Mouse (Mus musculus): ENCODE data around the gene Fntb. TPM values are rescaled to one million over a fixed set of nuclear protein-coding genes. Genes with fewer than 3 reads are reported as not detected.
"Not testable (repeated sequence)": the region's sequence is repeated elsewhere in the genome, so short reads cannot be mapped to it uniquely, and the experiment has no call there.

Fntb gene
- polyA plus RNA-seq, 1 experiment from 2014 or later: 39.9 TPM

GRCm38 (mm10) chr12:76858788-76859187 lies 93.4 kb downstream of the Fntb start:
- WGBS: 91% methylated on average over 6 of the region's 6 CpGs
- H3K36me3 ChIP-seq (ENCODE audit: control insufficient read depth, insufficient read depth, low read length); ATAC-seq (ENCODE audit: low FRiP score, low TSS enrichment); H3K9ac ChIP-seq (replicated peaks; ENCODE audit: low read length); H3K9me3 ChIP-seq (ENCODE audit: control insufficient read depth, low read length); H3K27ac ChIP-seq (replicated peaks; ENCODE audit: low read depth, low read length); H3K4me2 ChIP-seq (ENCODE audit: low read length); H3K27me3 ChIP-seq (ENCODE audit: control insufficient read depth, insufficient read depth, low read length); DNase-seq; H3K4me1 ChIP-seq (ENCODE audit: control insufficient read depth, insufficient read depth, low read length); H3K4me3 ChIP-seq (replicated peaks; ENCODE audit: low read depth, low read length): not testable (repeated sequence)

GRCm38 (mm10) chr12:76863651-76864050 lies 98.3 kb downstream of the Fntb start:
- Histone ChIP-seq H3K9ac (replicated peaks; ENCODE audit: low read length) (no peak overlapping the region), H3K27ac (replicated peaks; ENCODE audit: low read depth, low read length) (no peak overlapping the region), H3K4me2 (ENCODE audit: low read length) (no peak overlapping the region), H3K4me1 (ENCODE audit: control insufficient read depth, insufficient read depth, low read length) (no peaks in the 10 kb centered on the region), H3K4me3 (replicated peaks; ENCODE audit: low read depth, low read length) (no peak overlapping the region), H3K27me3 (ENCODE audit: control insufficient read depth, insufficient read depth, low read length) (no peaks in the 10 kb centered on the region), H3K36me3 (ENCODE audit: control insufficient read depth, insufficient read depth, low read length) (peaks cover 10% of the 10 kb centered on the region; the same call in 1 of the 2 replicates), H3K9me3 (ENCODE audit: control insufficient read depth, low read length) (no peaks in the 10 kb centered on the region)
- DNase-seq (no peak), ATAC-seq (ENCODE audit: low FRiP score, low TSS enrichment) (no peak)
- 87% methylated on average over 11 of the region's 11 CpGs for whole genome bisulfite sequencing

GRCm38 (mm10) chr12:76865266-76865665 lies 99.9 kb downstream of the Fntb start:
- no peaks in the 10 kb centered on the region for H3K9me3 ChIP-seq (ENCODE audit: control insufficient read depth, low read length)
- no peak overlapping the region for H3K4me2 ChIP-seq (ENCODE audit: low read length)
- H3K4me1 ChIP-seq (ENCODE audit: control insufficient read depth, insufficient read depth, low read length): no peaks in the 10 kb centered on the region
- H3K36me3 ChIP-seq (ENCODE audit: control insufficient read depth, insufficient read depth, low read length): peaks cover 10% of the 10 kb centered on the region; the same call in 1 of the 2 replicates
- no peak overlapping the region for H3K4me3 ChIP-seq (replicated peaks; ENCODE audit: low read depth, low read length)
- no peak for DNase-seq
- 82% methylated on average over 13 of the region's 13 CpGs for WGBS
- H3K27me3 ChIP-seq (ENCODE audit: control insufficient read depth, insufficient read depth, low read length): no peaks in the 10 kb centered on the region
- no peak overlapping the region for H3K27ac ChIP-seq (replicated peaks; ENCODE audit: low read depth, low read length)
- no peak for ATAC-seq (ENCODE audit: low FRiP score, low TSS enrichment)
- H3K9ac ChIP-seq (replicated peaks; ENCODE audit: low read length): no peak overlapping the region

GRCm38 (mm10) chr12:76867586-76868280 lies 102.3 kb downstream of the Fntb start:
- no peak for ATAC-seq (ENCODE audit: low FRiP score, low TSS enrichment)

GRCm38 (mm10) chr12:76868463-76869198 lies 103.2 kb downstream of the Fntb start:
- H3K27me3 ChIP-seq (ENCODE audit: control insufficient read depth, insufficient read depth, low read length): no peaks in the 10 kb centered on the region
- no peaks in the 10 kb centered on the region for H3K4me1 ChIP-seq (ENCODE audit: control insufficient read depth, insufficient read depth, low read length)
- no peak overlapping the region for H3K9ac ChIP-seq (replicated peaks; ENCODE audit: low read length)
- H3K36me3 ChIP-seq (ENCODE audit: control insufficient read depth, insufficient read depth, low read length): no peaks in the 10 kb centered on the region
- 75% methylated on average over 14 of the region's 14 CpGs for WGBS
- H3K9me3 ChIP-seq (ENCODE audit: control insufficient read depth, low read length): no peaks in the 10 kb centered on the region
- H3K27ac ChIP-seq (replicated peaks; ENCODE audit: low read depth, low read length): no peak overlapping the region
- no peak overlapping the region for H3K4me3 ChIP-seq (replicated peaks; ENCODE audit: low read depth, low read length)
- no peak for DNase-seq
- no peak for ATAC-seq (ENCODE audit: low FRiP score, low TSS enrichment)
- H3K4me2 ChIP-seq (ENCODE audit: low read length): no peak overlapping the region

More at GRCm38 (mm10) chr12:76867586-76868280, 102.3 kb downstream of the Fntb start:
- no peak for DNase-seq
- Histone ChIP-seq H3K4me2 (ENCODE audit: low read length) (no peak overlapping the region), H3K4me1 (ENCODE audit: control insufficient read depth, insufficient read depth, low read length) (no peaks in the 10 kb centered on the region), H3K4me3 (replicated peaks; ENCODE audit: low read depth, low read length) (no peak overlapping the region), H3K9me3 (ENCODE audit: control insufficient read depth, low read length) (no peaks in the 10 kb centered on the region), H3K9ac (replicated peaks; ENCODE audit: low read length) (no peak overlapping the region), H3K27me3 (ENCODE audit: control insufficient read depth, insufficient read depth, low read length) (no peaks in the 10 kb centered on the region), H3K27ac (replicated peaks; ENCODE audit: low read depth, low read length) (no peak overlapping the region), H3K36me3 (ENCODE audit: control insufficient read depth, insufficient read depth, low read length) (peaks cover 8% of the 10 kb centered on the region; the same call in 1 of the 2 replicates)
- WGBS: 60% methylated on average over 10 of the region's 10 CpGs

GRCm38 (mm10) chr12:76869561-76869960 lies 104.2 kb downstream of the Fntb start:
- WGBS: 90% methylated on average over 7 of the region's 7 CpGs
- H3K9ac ChIP-seq (replicated peaks; ENCODE audit: low read length): no peak overlapping the region
- DNase-seq: no peak

GRCm38 (mm10) chr12:76872767-76873316 lies 107.5 kb downstream of the Fntb start:
- no peak for ATAC-seq (ENCODE audit: low FRiP score, low TSS enrichment)
- H3K4me3 ChIP-seq (replicated peaks; ENCODE audit: low read depth, low read length): no peak overlapping the region
- H3K27me3 ChIP-seq (ENCODE audit: control insufficient read depth, insufficient read depth, low read length): no peaks in the 10 kb centered on the region
- DNase-seq: no peak
- no peaks in the 10 kb centered on the region for H3K9me3 ChIP-seq (ENCODE audit: control insufficient read depth, low read length)
- H3K4me2 ChIP-seq (ENCODE audit: low read length): no peak overlapping the region
- peaks cover 6% of the 10 kb centered on the region; the same call in 1 of the 2 replicates for H3K36me3 ChIP-seq (ENCODE audit: control insufficient read depth, insufficient read depth, low read length)
- 89% methylated on average over 7 of the region's 7 CpGs for WGBS
- no peak overlapping the region for H3K27ac ChIP-seq (replicated peaks; ENCODE audit: low read depth, low read length)
- no peaks in the 10 kb centered on the region for H3K4me1 ChIP-seq (ENCODE audit: control insufficient read depth, insufficient read depth, low read length)
- no peak overlapping the region for H3K9ac ChIP-seq (replicated peaks; ENCODE audit: low read length)

More at GRCm38 (mm10) chr12:76869561-76869960, 104.2 kb downstream of the Fntb start:
- H3K36me3 ChIP-seq (ENCODE audit: control insufficient read depth, insufficient read depth, low read length): peaks cover 3% of the 10 kb centered on the region; the same call in 1 of the 2 replicates
- no peak overlapping the region for H3K27ac ChIP-seq (replicated peaks; ENCODE audit: low read depth, low read length)
- no peak overlapping the region for H3K4me3 ChIP-seq (replicated peaks; ENCODE audit: low read depth, low read length)
- H3K9me3 ChIP-seq (ENCODE audit: control insufficient read depth, low read length): no peaks in the 10 kb centered on the region
- no peaks in the 10 kb centered on the region for H3K4me1 ChIP-seq (ENCODE audit: control insufficient read depth, insufficient read depth, low read length)
- no peak overlapping the region for H3K4me2 ChIP-seq (ENCODE audit: low read length)
- H3K27me3 ChIP-seq (ENCODE audit: control insufficient read depth, insufficient read depth, low read length): no peaks in the 10 kb centered on the region
- ATAC-seq (ENCODE audit: low FRiP score, low TSS enrichment): no peak

- DNase-seq (no peak), ATAC-seq (ENCODE audit: low FRiP score, low TSS enrichment) (no peak)
- peaks cover 6% of the 10 kb centered on the region; the same call in 1 of the 2 replicates for H3K36me3 ChIP-seq (ENCODE audit: control insufficient read depth, insufficient read depth, low read length)
- H3K4me1 ChIP-seq (ENCODE audit: control insufficient read depth, insufficient read depth, low read length): no peaks in the 10 kb centered on the region
- no peaks in the 10 kb centered on the region for H3K27me3 ChIP-seq (ENCODE audit: control insufficient read depth, insufficient read depth, low read length)
- H3K4me2 ChIP-seq (ENCODE audit: low read length): no peak overlapping the region
- H3K4me3 ChIP-seq (replicated peaks; ENCODE audit: low read depth, low read length): no peak overlapping the region
- H3K9me3 ChIP-seq (ENCODE audit: control insufficient read depth, low read length): no peaks in the 10 kb centered on the region
- WGBS: 42% methylated on average over 9 of the region's 9 CpGs
- H3K27ac ChIP-seq (replicated peaks; ENCODE audit: low read depth, low read length): no peak overlapping the region
- H3K9ac ChIP-seq (replicated peaks; ENCODE audit: low read length): no peak overlapping the region
These were observed 109.4 kb downstream of the Fntb start for GRCm38 (mm10) chr12:76874826-76875225.

Data from midbrain, embryonic 14.5 days (tissue).